Comparison of ENCODE assay signal across 10 mouse cellular contexts in the genomic region with DNA sequence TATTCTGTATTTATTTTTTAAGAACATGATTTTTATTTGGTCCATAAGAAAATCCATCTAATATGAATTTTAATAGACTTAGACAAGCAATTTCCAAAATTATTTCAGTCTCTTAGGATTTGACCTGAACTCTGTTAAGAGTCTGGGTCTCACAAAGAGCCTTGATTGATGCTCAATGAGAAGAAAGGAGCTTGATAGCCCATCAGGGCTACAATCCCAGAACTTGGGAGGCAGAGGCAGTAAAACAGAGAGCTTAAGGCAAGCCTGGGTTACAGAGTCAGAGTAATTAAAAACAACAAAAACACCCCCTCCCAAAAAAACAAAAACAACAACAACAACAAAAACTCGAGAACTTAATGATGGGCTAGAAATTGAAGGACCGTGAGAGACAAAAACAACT. TPM values are rescaled to one million over a fixed set of nuclear protein-coding genes. Genes with fewer than 3 reads are reported as not detected.
A peak's percentile ranks its signal among the peaks of the same experiment; 100 is the strongest.
DNase-seq lines count a peak whose midpoint lies in the region; ATAC-seq and TF ChIP-seq lines count a peak whose summit lies in the region.
"Had no signal": no experiment of that assay in that cellular context is flagged by ENCODE, and none has a peak within 500 bp of the region (broad histone marks: within the 10 kb centered on the region; RNA-seq: fewer than 3 reads in every experiment).

No protein-coding gene starts in this region.

- TF ChIP-seq CTCF in lung, postnatal 0 days (IDR thresholded peaks at IDR 0.05), result no peak

- no peak overlapping the region for H3K9ac ChIP-seq in forebrain, embryonic 12.5 days
- no peak overlapping the region for H3K9ac ChIP-seq in forebrain, embryonic 16.5 days (replicated peaks; ENCODE audit: low read depth, low read length)
- H3K9ac ChIP-seq in lung, postnatal 0 days (replicated peaks; ENCODE audit: low read depth), result no peak overlapping the region
- H3K9ac ChIP-seq in liver, embryonic 13.5 days, result peak overlapping the region; percentile 98
- H3K9ac ChIP-seq in neural tube, embryonic 15.5 days (replicated peaks), result no peak overlapping the region

- H3K36me3 ChIP-seq in forebrain, embryonic 12.5 days (replicated peaks), result peaks cover 2% of the 10 kb centered on the region; the same call in 1 of the 2 replicates
- no peaks in the 10 kb centered on the region for H3K36me3 ChIP-seq in forebrain, embryonic 16.5 days (ENCODE audit: control insufficient read depth, insufficient read depth)
- no peaks in the 10 kb centered on the region for H3K36me3 ChIP-seq in lung, postnatal 0 days (ENCODE audit: insufficient read depth, low read length)
- H3K36me3 ChIP-seq in liver, embryonic 13.5 days, result peaks cover 11% of the 10 kb centered on the region
- no peaks in the 10 kb centered on the region for H3K36me3 ChIP-seq in neural tube, embryonic 15.5 days

- no peak overlapping the region for H3K27ac ChIP-seq in forebrain, embryonic 12.5 days
- no peak overlapping the region for H3K27ac ChIP-seq in forebrain, embryonic 16.5 days (ENCODE audit: low read length)
- no peak overlapping the region for H3K27ac ChIP-seq in lung, postnatal 0 days (ENCODE audit: low read length)
- peak overlapping the region; percentile 64 for H3K27ac ChIP-seq in liver, embryonic 13.5 days
- no peak overlapping the region for H3K27ac ChIP-seq in neural tube, embryonic 15.5 days (replicated peaks)

- WGBS in forebrain, embryonic 12.5 days, result 29% methylated on average over 2 of the region's 2 CpGs
- 30% methylated on average over 2 of the region's 2 CpGs for WGBS in forebrain, embryonic 16.5 days
- 64% methylated on average over 2 of the region's 2 CpGs for WGBS in lung, postnatal 0 days
- WGBS in liver, embryonic 13.5 days (ENCODE audit: insufficient replicate concordance), result 62% methylated on average over 2 of the region's 2 CpGs
- WGBS in neural tube, embryonic 15.5 days, result 21% methylated on average over 2 of the region's 2 CpGs

- H3K4me2 ChIP-seq in forebrain, embryonic 12.5 days, result peak overlapping the region; percentile 81
- no peak overlapping the region for H3K4me2 ChIP-seq in forebrain, embryonic 16.5 days (ENCODE audit: low read length)
- peak overlapping the region; percentile 78; the same call in 1 of the 2 replicates for H3K4me2 ChIP-seq in lung, postnatal 0 days (replicated peaks; ENCODE audit: low read depth, low read length)
- H3K4me2 ChIP-seq in liver, embryonic 13.5 days, result peak overlapping the region; percentile 76
- peak overlapping the region; percentile 92 for H3K4me2 ChIP-seq in neural tube, embryonic 15.5 days

- DNase-seq in lung, postnatal 0 days (ENCODE audit: low spot score), result no peak
- no peak for DNase-seq in lung, postnatal 14 days
- DNase-seq in liver, embryonic 13.5 days, result no peak
- DNase-seq in cerebellum, adult 8-10 months, result no peak
- no peak for DNase-seq in adrenal gland, postnatal 4 days (ENCODE audit: low spot score in 2 of 2)
- DNase-seq: cerebellum, adult 18-20 months; right cerebral cortex, postnatal 14 days had no signal

- H3K4me1 ChIP-seq in forebrain, embryonic 12.5 days, result peaks cover 17% of the 10 kb centered on the region
- H3K4me1 ChIP-seq in forebrain, embryonic 16.5 days (replicated peaks; ENCODE audit: control insufficient read depth, insufficient read depth, low read length), result peaks cover 14% of the 10 kb centered on the region
- no peaks in the 10 kb centered on the region for H3K4me1 ChIP-seq in lung, postnatal 0 days (ENCODE audit: insufficient read depth, low read depth, low read length)
- H3K4me1 ChIP-seq in liver, embryonic 13.5 days (replicated peaks), result peaks cover 56% of the 10 kb centered on the region
- peaks cover 20% of the 10 kb centered on the region for H3K4me1 ChIP-seq in neural tube, embryonic 15.5 days

- no peak for TF ChIP-seq EP300 in lung, postnatal 0 days (IDR thresholded peaks at IDR 0.05)

- no peaks in the 10 kb centered on the region for H3K27me3 ChIP-seq in forebrain, embryonic 12.5 days
- no peaks in the 10 kb centered on the region for H3K27me3 ChIP-seq in forebrain, embryonic 16.5 days (replicated peaks; ENCODE audit: control insufficient read depth, insufficient read depth, low read length)
- H3K27me3 ChIP-seq in lung, postnatal 0 days (replicated peaks; ENCODE audit: insufficient read depth, low read length), result no peaks in the 10 kb centered on the region
- no peaks in the 10 kb centered on the region for H3K27me3 ChIP-seq in liver, embryonic 13.5 days
- H3K27me3 ChIP-seq in neural tube, embryonic 15.5 days (replicated peaks), result no peaks in the 10 kb centered on the region

- H3K4me3 ChIP-seq in forebrain, embryonic 12.5 days (replicated peaks), result no peak overlapping the region; the same call in 1 of the 2 replicates
- no peak overlapping the region for H3K4me3 ChIP-seq in forebrain, embryonic 16.5 days (replicated peaks; ENCODE audit: low read length)
- no peak overlapping the region for H3K4me3 ChIP-seq in lung, postnatal 0 days (ENCODE audit: low read depth, low read length)
- H3K4me3 ChIP-seq in liver, embryonic 13.5 days (replicated peaks), result peak overlapping the region; percentile 99
- H3K4me3 ChIP-seq in neural tube, embryonic 15.5 days (replicated peaks), result no peak overlapping the region

- ATAC-seq in forebrain, embryonic 12.5 days (ENCODE audit: low FRiP score), result no peak
- ATAC-seq in forebrain, embryonic 16.5 days, result no peak
- no peak for ATAC-seq in lung, postnatal 0 days
- no peak for ATAC-seq in liver, embryonic 13.5 days (ENCODE audit: low read depth)
- no peak for ATAC-seq in neural tube, embryonic 15.5 days (ENCODE audit: low FRiP score)

- H3K9me3 ChIP-seq in forebrain, embryonic 12.5 days, result no peaks in the 10 kb centered on the region
- no peaks in the 10 kb centered on the region for H3K9me3 ChIP-seq in forebrain, embryonic 16.5 days (ENCODE audit: control insufficient read depth, low read length)
- no peaks in the 10 kb centered on the region for H3K9me3 ChIP-seq in lung, postnatal 0 days (ENCODE audit: low read length)
- H3K9me3 ChIP-seq in liver, embryonic 13.5 days (replicated peaks), result no peaks in the 10 kb centered on the region
- no peaks in the 10 kb centered on the region for H3K9me3 ChIP-seq in neural tube, embryonic 15.5 days (replicated peaks)

RNA-seq across cellular contexts. Expression of gene Rb1, which starts 1.7 kb away (rescaled TPM):
- 30.4 and 31.4 TPM in 2 replicates for polyA plus RNA-seq in forebrain, embryonic 12.5 days (2016; fragmentation: Nextera tagmentation; extraction: Ambion mirVana)
- 15.8 and 22.7 TPM in 2 replicates for polyA plus RNA-seq in forebrain, embryonic 16.5 days (2015; fragmentation: Nextera tagmentation; extraction: Ambion mirVana)
- 14.3 and 14.7 TPM in 2 replicates for polyA plus RNA-seq in lung, postnatal 0 days (2015; fragmentation: Nextera tagmentation; extraction: Ambion mirVana)
- polyA plus RNA-seq in liver, embryonic 13.5 days (2015; fragmentation: Nextera tagmentation; extraction: Ambion mirVana), result 16.6 and 18.5 TPM in 2 replicates
- 20.3 and 25.4 TPM in 2 replicates for polyA plus RNA-seq in neural tube, embryonic 15.5 days (2015; fragmentation: Nextera tagmentation; extraction: Ambion mirVana)
- total RNA-seq in adrenal gland, postnatal 4 days (2021), result 10 to 100 TPM; 16.1 to 23.7 TPM
